Mouse (Mus musculus) olfactory bulb, adult 2 months (tissue): ENCODE results near the gene Nagk.

ENCODE experiments used
- CTCF ChIP-seq: fragments of 200-500 bp; IDR thresholded peaks from 2 replicates; pipeline ENCODE4 v1.5.1; 2012; ENCODE audit warnings: low read depth, mild to moderate bottlenecking, low read length, moderate library complexity; ENCODE audit not compliant: insufficient read depth
- POLR2A ChIP-seq: fragments of 200-500 bp; IDR thresholded peaks from 2 replicates; pipeline ENCODE4 v1.6.1; 2012; ENCODE audit warnings: mild to moderate bottlenecking, low read depth, low read length, moderate library complexity; ENCODE audit not compliant: insufficient read depth

- TF ChIP-seq CTCF (no peak), POLR2A (no peak)
Measured at GRCm38 (mm10) chr6:83840086-83840485, 45.3 kb downstream of the Nagk start.
